Mouse (Mus musculus) cerebellum, adult 9-11 months (tissue): ENCODE measurements around the gene Acot12.

Experiments used
- DNase-seq: peaks from one replicate; pipeline ENCODE4 v3.0.0; 2022

The Acot12 gene

GRCm38 (mm10) chr13:91827876-91828275 is 86.6 kb downstream of the Acot12 start:
- DNase-seq: no peak
